Comparison of ENCODE assay signal across 23 mouse cellular contexts in the genomic region with DNA sequence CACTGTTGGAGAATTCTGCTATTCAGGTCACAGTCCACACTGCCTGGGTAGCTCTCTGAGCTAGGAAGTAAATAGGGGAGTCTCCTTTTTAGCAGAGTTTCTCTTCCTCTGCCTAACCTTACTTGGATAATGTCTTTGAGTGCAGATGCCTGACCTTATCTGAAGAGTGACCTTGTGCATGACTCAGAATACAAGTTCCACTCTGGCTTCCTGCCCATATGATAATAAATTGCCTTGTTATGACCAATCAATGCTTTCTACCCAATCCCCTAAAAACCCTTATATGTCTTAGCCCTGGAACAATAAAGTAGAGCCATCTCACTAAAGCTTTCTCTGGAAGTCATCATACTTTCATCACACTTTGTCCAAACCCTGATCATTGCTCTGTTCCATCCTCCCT.
DNase-seq lines count a peak whose midpoint lies in the region; ATAC-seq lines count a peak whose summit lies in the region.
"Had no signal": no experiment of that assay in that cellular context is flagged by ENCODE, and none has a peak within 500 bp of the region (broad histone marks: within the 10 kb centered on the region; RNA-seq: fewer than 3 reads in every experiment).

No protein-coding gene starts in this region.

- H3K27me3 ChIP-seq in kidney, embryonic 14.5 days (ENCODE audit: control insufficient read depth, insufficient read depth, low read length): no peaks in the 10 kb centered on the region
- H3K27me3 ChIP-seq: embryonic facial prominence, embryonic 13.5 days; embryonic facial prominence, embryonic 15.5 days; forebrain, embryonic 12.5 days; Patski had no signal

- H3K4me1 ChIP-seq in kidney, embryonic 14.5 days (ENCODE audit: control insufficient read depth, insufficient read depth, low read length): no peaks in the 10 kb centered on the region
- H3K4me1 ChIP-seq: embryonic facial prominence, embryonic 13.5 days; embryonic facial prominence, embryonic 15.5 days; forebrain, embryonic 10.5 days; forebrain, embryonic 12.5 days had no signal

- H3K36me3 ChIP-seq in kidney, embryonic 14.5 days (ENCODE audit: control insufficient read depth, insufficient read depth, low read length): no peaks in the 10 kb centered on the region
- H3K36me3 ChIP-seq: embryonic facial prominence, embryonic 13.5 days; embryonic facial prominence, embryonic 15.5 days; forebrain, embryonic 10.5 days; forebrain, embryonic 12.5 days had no signal

- no peak overlapping the region for H3K9ac ChIP-seq in kidney, embryonic 14.5 days (ENCODE audit: low read depth, low read length)
- H3K9ac ChIP-seq: embryonic facial prominence, embryonic 13.5 days; embryonic facial prominence, embryonic 15.5 days; forebrain, embryonic 12.5 days had no signal

- H3K4me3 ChIP-seq in kidney, embryonic 14.5 days (ENCODE audit: low read length): no peak overlapping the region
- H3K4me3 ChIP-seq: embryonic facial prominence, embryonic 13.5 days; embryonic facial prominence, embryonic 15.5 days; erythroblast, embryonic 14.5 days; forebrain, embryonic 10.5 days; forebrain, embryonic 12.5 days had no signal

- H3K27ac ChIP-seq in kidney, embryonic 14.5 days (ENCODE audit: low read depth, low read length): no peak overlapping the region
- H3K27ac ChIP-seq: embryonic facial prominence, embryonic 13.5 days; embryonic facial prominence, embryonic 15.5 days; forebrain, embryonic 10.5 days; forebrain, embryonic 12.5 days had no signal

- DNase-seq in adrenal gland, adult 2 months: peak; percentile 52
- no peak for DNase-seq in adrenal gland, postnatal 25 days
- DNase-seq in 416B (ENCODE audit: low read depth) (peak; percentile 14), A20 (ENCODE audit: low read depth, low spot score) (peak; percentile 8)
- peak; percentile 7 for DNase-seq in adrenal gland, postnatal 10 days
- no peak for DNase-seq in kidney, adult 9 months
- DNase-seq: cerebellum, adult 11 months; cerebellum, adult 18-20 months; cerebellum, adult 8-10 months; cerebellum, adult 9-11 months; cerebellum, postnatal 14 days; cerebellum, postnatal 36 days; embryo, embryonic 11 days had no signal

- ATAC-seq in kidney, embryonic 14.5 days (ENCODE audit: low FRiP score, low TSS enrichment): no peak
- ATAC-seq: activated CD4-positive, CD25-positive, alpha-beta regulatory T cell, adult 4 months; forebrain, embryonic 14.5 days; forebrain, embryonic 16.5 days; Patski had no signal

- H3K4me2 ChIP-seq in kidney, embryonic 14.5 days (replicated peaks; ENCODE audit: low read depth, low read length): no peak overlapping the region
- H3K4me2 ChIP-seq: embryonic facial prominence, embryonic 13.5 days; embryonic facial prominence, embryonic 15.5 days; forebrain, embryonic 12.5 days had no signal

- no peaks in the 10 kb centered on the region for H3K9me3 ChIP-seq in kidney, embryonic 14.5 days (ENCODE audit: control insufficient read depth, low read length)
- H3K9me3 ChIP-seq: embryonic facial prominence, embryonic 13.5 days; embryonic facial prominence, embryonic 15.5 days; forebrain, embryonic 10.5 days; forebrain, embryonic 12.5 days had no signal

Comparison
In these comparisons a context has a peak if more than half of its experiments do, and no peak if none do; other contexts are left out.
1. DNase-seq: peak in adrenal gland, adult 2 months (single experiment), 416B (single experiment), A20 (single experiment) and adrenal gland, postnatal 10 days (single experiment); none in adrenal gland, postnatal 25 days (single experiment) and kidney, adult 9 months (single experiment).